Mouse (Mus musculus): ENCODE data around the gene Six3. TPM values are rescaled to one million over a fixed set of nuclear protein-coding genes. Genes with fewer than 3 reads are reported as not detected.

Gene Six3
- polyA plus RNA-seq, 1 experiment from 2014 or later = not detected

- no peak overlapping the region for H3K27ac ChIP-seq (ENCODE audit: low read depth, low read length)
- H3K9ac ChIP-seq (ENCODE audit: low read depth, low read length) = no peak overlapping the region
- H3K27me3 ChIP-seq (ENCODE audit: control insufficient read depth, insufficient read depth, low read length) = peaks cover 99% of the 10 kb centered on the region
- peaks cover 22% of the 10 kb centered on the region for H3K4me1 ChIP-seq (ENCODE audit: control insufficient read depth, insufficient read depth, low read length)
- peak overlapping the region; percentile 8; the same call in 1 of the 2 replicates for H3K4me2 ChIP-seq
- H3K36me3 ChIP-seq (ENCODE audit: control insufficient read depth, insufficient read depth, low read length) = no peaks in the 10 kb centered on the region
- no peak overlapping the region for H3K4me3 ChIP-seq (ENCODE audit: low read depth, low read length)
- ATAC-seq (replicated peaks; ENCODE audit: insufficient number of reproducible peaks, low FRiP score, low TSS enrichment) = no peak
- 1% methylated on average over 41 of the region's 41 CpGs for WGBS (ENCODE audit: insufficient replicate concordance)
- H3K9me3 ChIP-seq (replicated peaks; ENCODE audit: control insufficient read depth, low read length) = no peaks in the 10 kb centered on the region
Observed at GRCm38 (mm10) chr17:85616526-85617500, 3.4 kb downstream of the Six3 start.

GRCm38 (mm10) chr17:85617566-85618358 is 4.4 kb downstream of the Six3 start:
- WGBS (ENCODE audit: insufficient replicate concordance) = under 1% methylated on average over 36 of the region's 36 CpGs
- H3K27me3 ChIP-seq (ENCODE audit: control insufficient read depth, insufficient read depth, low read length) = peaks cover 99% of the 10 kb centered on the region
- H3K9me3 ChIP-seq (replicated peaks; ENCODE audit: control insufficient read depth, low read length) = no peaks in the 10 kb centered on the region
- peak overlapping the region; percentile 61 for H3K4me2 ChIP-seq
- peak; percentile 44; the same call in 1 of the 2 replicates for ATAC-seq (replicated peaks; ENCODE audit: insufficient number of reproducible peaks, low FRiP score, low TSS enrichment)
- H3K4me1 ChIP-seq (ENCODE audit: control insufficient read depth, insufficient read depth, low read length) = peaks cover 22% of the 10 kb centered on the region
- no peak overlapping the region for H3K9ac ChIP-seq (ENCODE audit: low read depth, low read length)
- peak overlapping the region; percentile 33 for H3K4me3 ChIP-seq (ENCODE audit: low read depth, low read length)
- H3K27ac ChIP-seq (ENCODE audit: low read depth, low read length) = no peak overlapping the region
- H3K36me3 ChIP-seq (ENCODE audit: control insufficient read depth, insufficient read depth, low read length) = no peaks in the 10 kb centered on the region

- no peaks in the 10 kb centered on the region for H3K36me3 ChIP-seq (ENCODE audit: control insufficient read depth, insufficient read depth, low read length)
- ATAC-seq (replicated peaks; ENCODE audit: insufficient number of reproducible peaks, low FRiP score, low TSS enrichment) = no peak
- H3K27ac ChIP-seq (ENCODE audit: low read depth, low read length) = no peak overlapping the region
- no peak overlapping the region for H3K9ac ChIP-seq (ENCODE audit: low read depth, low read length)
- peak overlapping the region; percentile 33 for H3K4me3 ChIP-seq (ENCODE audit: low read depth, low read length)
- peaks cover 24% of the 10 kb centered on the region for H3K4me1 ChIP-seq (ENCODE audit: control insufficient read depth, insufficient read depth, low read length)
- under 1% methylated on average over 34 of the region's 34 CpGs for WGBS (ENCODE audit: insufficient replicate concordance)
- H3K27me3 ChIP-seq (ENCODE audit: control insufficient read depth, insufficient read depth, low read length) = peaks cover 99% of the 10 kb centered on the region
- no peaks in the 10 kb centered on the region for H3K9me3 ChIP-seq (replicated peaks; ENCODE audit: control insufficient read depth, low read length)
- peak overlapping the region; percentile 61 for H3K4me2 ChIP-seq
Observed at GRCm38 (mm10) chr17:85618359-85619112, 5.1 kb downstream of the Six3 start.

DNA sequence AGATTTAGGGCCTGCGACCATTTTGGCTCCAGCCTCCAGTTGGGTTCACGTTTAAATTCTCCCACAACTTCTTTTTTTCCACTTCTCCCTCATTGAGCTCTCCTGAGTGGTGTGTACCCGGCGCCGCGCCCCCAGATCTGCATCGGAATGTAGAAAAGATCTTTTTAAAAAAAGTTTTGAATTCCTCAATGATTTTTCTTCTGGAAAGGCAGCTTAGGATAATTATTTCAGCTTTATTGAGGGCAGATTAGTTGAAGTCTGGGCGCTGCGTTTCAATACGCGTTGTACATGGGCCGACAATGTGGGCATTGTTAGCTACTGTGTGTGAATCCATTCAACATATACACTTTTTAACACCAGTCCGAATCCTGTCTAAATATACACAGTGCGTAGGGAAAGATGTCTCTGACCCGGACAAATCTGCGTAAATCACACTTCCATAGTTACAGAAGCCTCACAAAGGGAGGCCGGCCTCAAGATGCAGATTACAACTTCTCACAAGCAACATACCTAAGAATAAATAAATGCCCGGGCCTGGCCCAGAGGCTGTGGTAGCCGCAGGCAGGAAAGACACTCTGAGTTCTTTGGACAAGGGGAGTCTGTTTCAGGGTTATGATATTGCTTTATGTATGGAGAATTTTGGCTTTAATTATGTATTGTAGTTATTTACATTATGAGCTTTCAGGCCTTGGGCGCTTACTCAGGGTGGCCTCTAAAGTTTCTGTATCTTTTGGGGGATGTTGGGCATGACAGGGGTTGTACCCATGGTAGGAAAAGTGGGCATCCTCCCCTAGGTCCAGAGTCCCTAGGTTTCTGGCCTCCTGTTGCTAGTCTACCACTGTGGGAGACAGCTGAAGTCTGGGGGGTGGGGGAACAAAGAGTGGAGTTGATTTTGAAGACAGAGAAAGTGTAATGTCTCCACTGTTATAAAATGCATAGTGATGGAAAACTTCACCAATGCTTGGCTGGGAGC is 6.0 kb downstream of the Six3 start:
- no peak overlapping the region for H3K9ac ChIP-seq (ENCODE audit: low read depth, low read length)
- H3K4me3 ChIP-seq (ENCODE audit: low read depth, low read length) = no peak overlapping the region
- H3K36me3 ChIP-seq (ENCODE audit: control insufficient read depth, insufficient read depth, low read length) = no peaks in the 10 kb centered on the region
- H3K4me1 ChIP-seq (ENCODE audit: control insufficient read depth, insufficient read depth, low read length) = peaks cover 26% of the 10 kb centered on the region
- no peaks in the 10 kb centered on the region for H3K9me3 ChIP-seq (replicated peaks; ENCODE audit: control insufficient read depth, low read length)
- H3K4me2 ChIP-seq = no peak overlapping the region
- WGBS (ENCODE audit: insufficient replicate concordance) = 4% methylated on average over 20 of the region's 20 CpGs
- H3K27ac ChIP-seq (ENCODE audit: low read depth, low read length) = no peak overlapping the region
- no peak for ATAC-seq (replicated peaks; ENCODE audit: insufficient number of reproducible peaks, low FRiP score, low TSS enrichment)
- H3K27me3 ChIP-seq (ENCODE audit: control insufficient read depth, insufficient read depth, low read length) = peaks cover 97% of the 10 kb centered on the region

GRCm38 (mm10) chr17:85620086-85620481 is 6.7 kb downstream of the Six3 start:
- Histone ChIP-seq H3K27ac (ENCODE audit: low read depth, low read length) (no peak overlapping the region), H3K9ac (ENCODE audit: low read depth, low read length) (no peak overlapping the region), H3K4me1 (ENCODE audit: control insufficient read depth, insufficient read depth, low read length) (peaks cover 21% of the 10 kb centered on the region), H3K9me3 (replicated peaks; ENCODE audit: control insufficient read depth, low read length) (no peaks in the 10 kb centered on the region), H3K36me3 (ENCODE audit: control insufficient read depth, insufficient read depth, low read length) (no peaks in the 10 kb centered on the region), H3K4me2 (no peak overlapping the region), H3K4me3 (ENCODE audit: low read depth, low read length) (no peak overlapping the region), H3K27me3 (ENCODE audit: control insufficient read depth, insufficient read depth, low read length) (peaks cover 94% of the 10 kb centered on the region)
- ATAC-seq (replicated peaks; ENCODE audit: insufficient number of reproducible peaks, low FRiP score, low TSS enrichment) = no peak
- WGBS (ENCODE audit: insufficient replicate concordance) = 1% methylated on average over 6 of the region's 6 CpGs

DNA sequence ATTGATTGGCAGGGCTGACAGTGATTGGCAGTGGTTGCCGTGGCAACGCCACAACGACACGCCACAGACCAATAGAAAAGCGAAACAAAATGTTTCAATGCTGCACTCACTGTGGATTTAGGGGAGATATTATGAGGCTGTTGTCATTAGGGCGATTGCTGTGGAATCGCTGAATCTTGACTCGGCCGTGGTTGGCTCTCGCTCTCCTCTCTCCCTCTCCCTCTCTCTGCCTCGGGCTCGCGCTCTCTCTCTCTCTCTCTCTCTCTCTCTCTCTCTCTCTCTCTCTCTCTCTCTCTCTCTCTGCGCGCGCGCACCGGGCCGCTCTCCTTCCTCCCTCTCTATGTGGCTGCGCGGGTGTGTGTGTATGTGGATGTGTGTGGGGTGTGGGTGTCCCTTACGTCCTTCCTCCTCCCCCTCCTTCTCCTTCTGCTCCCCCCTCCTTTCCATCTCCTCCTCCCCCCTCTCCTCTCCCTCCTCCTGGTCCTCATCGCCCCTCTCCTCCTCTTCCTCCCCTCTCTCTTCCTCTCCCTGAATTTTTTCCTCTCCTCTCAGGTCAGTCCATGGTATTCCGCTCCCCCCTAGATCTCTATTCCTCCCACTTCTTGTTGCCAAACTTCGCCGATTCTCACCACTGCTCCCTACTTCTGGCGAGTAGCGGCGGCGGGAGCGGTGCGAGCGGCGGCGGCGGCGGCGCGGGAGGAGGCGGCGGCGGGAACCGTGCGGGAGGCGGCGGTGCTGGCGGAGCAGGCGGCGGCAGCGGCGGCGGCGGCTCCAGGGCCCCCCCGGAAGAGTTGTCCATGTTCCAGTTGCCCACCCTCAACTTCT is 7.5 kb downstream of the Six3 start:
- Histone ChIP-seq H3K4me1 (ENCODE audit: control insufficient read depth, insufficient read depth, low read length) (peaks cover 19% of the 10 kb centered on the region), H3K36me3 (ENCODE audit: control insufficient read depth, insufficient read depth, low read length) (no peaks in the 10 kb centered on the region), H3K27me3 (ENCODE audit: control insufficient read depth, insufficient read depth, low read length) (peaks cover 94% of the 10 kb centered on the region), H3K9me3 (replicated peaks; ENCODE audit: control insufficient read depth, low read length) (no peaks in the 10 kb centered on the region), H3K27ac (ENCODE audit: low read depth, low read length) (no peak overlapping the region), H3K4me3 (ENCODE audit: low read depth, low read length) (peak overlapping the region; percentile 38), H3K9ac (ENCODE audit: low read depth, low read length) (no peak overlapping the region), H3K4me2 (peak overlapping the region; percentile 65)
- no peak for ATAC-seq (replicated peaks; ENCODE audit: insufficient number of reproducible peaks, low FRiP score, low TSS enrichment)
- WGBS (ENCODE audit: insufficient replicate concordance) = under 1% methylated on average over 46 of the region's 54 CpGs
